Mouse (Mus musculus) left cerebral cortex, postnatal 25 days (tissue): ENCODE measurements around the gene AU021092. TPM values are rescaled to one million over a fixed set of nuclear protein-coding genes. Genes with fewer than 3 reads are reported as not detected.
"Not testable (repeated sequence)": the region's sequence is repeated elsewhere in the genome, so short reads cannot be mapped to it uniquely, and the experiment has no call there.

Source experiments
- DNase-seq, 2 experiments: peaks; one replicate each; pipeline ENCODE4 v3.0.0; 2022; ENCODE audit warnings: low spot score in 2 of 2, mixed read lengths in 1 of 2
- intact Hi-C: fragments of 180-260 bp; cut with DNase I; formaldehyde crosslinking; loops from one replicate; pipeline ENCODE4 v1.15.1; 2025
- total RNA-seq, 2 experiments: library from RNA; stranded (reverse); gene quantifications; 2 replicates each; pipeline ENCODE4 v1.2.3; 2021

Gene AU021092
- 1 to 10 TPM; 5.0 to 5.4 TPM for total RNA-seq

DNA sequence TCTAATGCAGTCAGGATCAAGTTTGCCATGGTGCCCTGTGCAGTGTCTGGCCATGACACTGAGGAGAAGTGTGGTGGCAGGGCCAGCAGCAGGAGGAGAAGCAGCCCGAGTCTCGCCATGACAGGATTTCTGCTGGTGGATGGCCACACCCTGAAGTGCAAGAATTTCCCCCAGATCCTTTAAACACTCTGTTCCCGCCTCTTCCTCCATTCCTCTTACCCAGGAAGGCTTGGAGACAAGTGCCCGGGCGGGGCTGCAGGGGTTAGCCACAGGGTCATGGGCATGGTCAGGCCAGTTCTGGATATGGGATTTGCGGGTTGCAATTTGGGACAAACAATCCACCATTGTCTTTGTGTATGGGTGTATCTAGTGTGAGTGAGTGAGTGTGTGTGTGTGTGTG lies at the start of gene AU021092:
AU021092 (minus strand) TSS at position 160 of the 400 bp plus-strand sequence.
- DNase-seq = no peak
- intact Hi-C loops = no loop called here

DNA sequence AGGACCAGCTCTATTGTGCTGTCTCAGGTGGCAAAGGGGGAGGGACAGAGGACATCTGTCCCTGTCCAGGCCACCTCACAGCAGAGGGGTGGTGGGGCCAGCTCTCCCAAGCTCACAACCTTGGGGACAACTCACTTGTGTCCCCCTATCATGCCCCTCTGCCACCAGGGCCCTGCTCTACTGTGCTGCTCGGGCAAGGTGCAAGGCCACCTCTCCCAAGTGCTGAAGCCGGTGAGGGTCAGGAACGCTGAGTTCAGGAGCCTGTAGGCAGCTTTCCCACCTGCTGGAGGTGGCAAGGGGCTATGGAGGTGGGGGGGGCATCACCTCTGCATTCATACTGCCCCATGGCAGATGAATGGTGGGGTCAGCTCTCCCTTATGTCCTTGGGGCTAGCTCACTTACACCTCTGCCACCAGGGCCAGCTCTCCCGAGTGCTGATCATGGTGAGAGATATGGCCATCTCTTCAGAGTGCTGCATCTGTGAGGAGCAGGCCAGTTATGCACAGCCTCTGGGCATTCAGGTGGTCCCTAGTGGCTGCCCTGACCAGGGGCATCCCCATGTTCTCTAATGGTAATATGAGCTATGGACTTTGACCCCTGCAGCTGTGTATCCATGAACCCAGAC lies 49.4 kb upstream of the AU021092 start:
- intact Hi-C loops = no loop called here
- no peak for DNase-seq

DNA sequence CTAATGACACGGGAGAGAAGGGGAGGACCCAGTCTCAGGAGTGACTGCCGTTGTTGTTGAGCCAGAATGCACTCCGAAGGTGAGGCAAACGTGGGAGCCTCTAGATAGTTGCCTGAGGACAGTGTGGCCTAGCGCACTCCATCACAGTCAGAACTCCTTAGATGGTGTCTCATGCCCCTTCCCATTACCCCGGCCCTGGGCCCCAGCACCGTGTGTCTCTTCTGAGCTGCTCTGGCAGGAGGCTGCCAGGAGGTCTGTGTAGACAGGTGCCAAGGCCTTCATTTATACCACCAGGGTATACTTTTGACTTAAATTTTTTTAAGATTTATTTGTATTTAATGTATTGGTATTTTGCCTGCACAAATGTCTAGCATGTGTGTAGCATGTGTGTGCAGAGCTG lies 41.8 kb upstream of the AU021092 start:
- intact Hi-C loops = no loop called here
- no peak for DNase-seq

DNA sequence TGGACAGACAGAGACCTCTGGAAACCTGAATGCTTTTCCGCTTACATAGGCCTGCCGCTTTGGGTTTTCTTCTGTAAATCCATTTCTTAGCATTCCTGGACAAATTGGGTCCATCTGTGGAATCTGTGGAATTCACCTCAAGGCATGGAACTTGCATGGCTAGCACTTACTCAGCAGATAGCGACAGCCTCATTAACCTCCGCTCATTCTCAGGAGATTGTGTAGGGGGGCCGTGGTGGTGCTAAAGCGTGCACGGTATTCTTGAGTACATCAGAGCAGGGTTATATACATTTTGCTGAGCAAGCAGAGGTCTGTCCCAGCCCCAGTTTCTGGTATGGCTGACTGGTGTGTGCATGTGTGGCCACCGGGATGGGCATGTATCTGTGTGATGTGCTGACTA lies 41.1 kb upstream of the AU021092 start:
- intact Hi-C loops = no loop called here
- no peak for DNase-seq

DNA sequence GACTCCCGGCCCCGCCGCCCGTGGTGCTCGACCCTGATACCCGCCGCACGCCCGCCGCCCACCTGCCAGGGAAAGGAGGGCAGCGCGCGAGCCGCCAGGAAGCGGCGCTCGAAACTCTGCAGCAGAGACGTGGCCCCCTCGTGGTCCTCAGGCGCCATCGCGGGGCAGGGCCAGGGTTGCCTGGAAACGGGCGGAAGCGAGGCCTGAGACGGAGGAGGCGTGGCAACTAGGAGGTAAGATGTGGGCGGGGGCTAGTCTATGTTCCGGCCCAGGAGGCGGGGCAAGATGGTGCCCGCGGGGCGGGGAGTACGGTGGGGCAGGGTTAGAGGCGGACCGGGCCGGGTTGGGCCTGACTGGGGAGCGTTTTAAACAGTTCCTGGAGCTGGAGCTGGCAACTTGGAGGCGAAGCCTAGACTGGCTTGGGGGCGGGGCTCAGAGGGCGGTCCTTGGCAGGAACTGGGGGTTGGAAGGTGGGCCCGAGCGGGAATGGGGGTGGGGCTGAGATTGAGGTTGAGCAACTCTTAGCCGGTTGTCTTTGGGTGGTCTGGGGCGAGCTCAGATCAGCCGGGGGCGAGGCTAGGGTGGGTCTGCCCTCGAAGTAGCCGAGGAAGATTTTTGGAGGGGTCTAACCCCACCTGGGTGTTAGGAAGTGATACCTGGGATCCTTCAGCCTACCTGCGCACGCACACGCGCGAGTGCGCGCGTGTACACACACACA lies 33.8 kb upstream of the AU021092 start, which contains the start of gene Eef2kmt:
Eef2kmt (minus strand) TSS at position 205 of the 718 bp plus-strand sequence.
- intact Hi-C loops = loop anchor here (1.0 kb wide), 1 partner anchor 23 kb away; the partner anchor contains the start of gene Alg1
- DNase-seq = peak; percentile 96 to 98

DNA sequence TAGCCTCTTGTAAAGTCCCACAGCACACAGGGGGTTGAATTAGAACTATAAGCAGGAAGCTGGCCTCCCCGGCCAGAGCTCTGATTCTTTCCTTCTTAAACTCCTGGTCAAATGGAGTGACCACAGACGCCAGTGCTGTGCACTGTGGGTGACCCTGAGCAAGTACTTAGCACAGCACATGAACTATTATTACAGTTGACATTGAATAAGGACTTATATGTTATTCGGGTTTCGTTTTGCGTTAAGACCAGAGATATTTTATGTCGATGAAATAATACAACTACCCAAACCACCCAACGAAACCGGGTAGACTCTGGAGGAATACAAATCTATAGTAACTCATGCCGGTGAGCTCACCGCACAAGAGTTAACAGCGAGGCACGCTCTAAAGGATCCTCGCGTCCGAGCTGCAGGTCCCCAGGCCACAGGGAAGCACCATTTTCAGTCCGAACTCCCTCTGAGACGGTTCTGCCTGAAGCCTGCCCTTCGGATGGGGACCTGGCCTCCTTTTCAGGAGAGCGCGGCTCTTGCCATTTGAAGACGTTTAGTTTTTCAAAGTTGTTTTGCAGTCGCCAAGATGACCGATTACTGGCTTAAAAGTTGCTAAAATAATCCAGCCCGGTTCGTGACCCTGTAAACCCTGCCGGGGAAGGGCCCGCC lies 33.1 kb upstream of the AU021092 start:
- no peak for DNase-seq
- intact Hi-C loops = loop anchor here (1.0 kb wide), 1 partner anchor 22 kb away; the partner anchor contains the start of gene Alg1

DNA sequence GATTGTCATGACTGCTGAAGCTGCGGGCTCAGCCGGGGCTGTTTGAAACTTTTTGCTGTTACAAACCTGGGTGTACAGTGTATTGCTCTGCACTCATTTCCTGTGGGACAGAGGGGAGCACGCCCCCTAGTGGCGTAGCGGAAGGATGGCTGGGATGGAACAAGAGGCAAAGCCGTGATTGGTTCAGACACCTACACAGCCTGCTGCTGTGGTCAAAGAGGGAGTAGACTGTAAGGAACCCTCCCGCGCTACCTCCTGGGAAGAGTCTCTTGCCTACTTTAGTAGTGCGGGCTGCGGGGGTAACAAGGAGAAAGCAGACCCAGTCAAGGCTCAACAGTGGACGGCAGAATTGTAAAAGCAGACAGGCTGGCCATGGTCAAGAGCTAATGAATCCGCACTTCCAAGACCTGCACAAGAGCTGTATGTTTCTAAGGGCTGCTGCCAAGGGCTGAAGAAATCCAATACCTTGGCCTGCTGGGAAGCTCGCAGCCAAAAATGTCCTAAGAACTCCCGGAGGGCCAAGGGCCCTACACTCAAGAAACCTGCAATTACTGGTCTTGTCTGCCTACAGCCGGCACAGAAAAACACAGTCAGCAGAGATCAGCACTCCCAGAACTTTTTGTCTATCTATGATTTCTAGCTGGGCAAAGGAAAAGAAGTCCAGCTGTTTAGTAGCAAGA lies 32.4 kb upstream of the AU021092 start:
- peak; percentile 54 to 63 for DNase-seq
- intact Hi-C loops = loop anchor here (1.0 kb wide), 1 partner anchor 21 kb away; the partner anchor contains the start of gene Alg1

DNA sequence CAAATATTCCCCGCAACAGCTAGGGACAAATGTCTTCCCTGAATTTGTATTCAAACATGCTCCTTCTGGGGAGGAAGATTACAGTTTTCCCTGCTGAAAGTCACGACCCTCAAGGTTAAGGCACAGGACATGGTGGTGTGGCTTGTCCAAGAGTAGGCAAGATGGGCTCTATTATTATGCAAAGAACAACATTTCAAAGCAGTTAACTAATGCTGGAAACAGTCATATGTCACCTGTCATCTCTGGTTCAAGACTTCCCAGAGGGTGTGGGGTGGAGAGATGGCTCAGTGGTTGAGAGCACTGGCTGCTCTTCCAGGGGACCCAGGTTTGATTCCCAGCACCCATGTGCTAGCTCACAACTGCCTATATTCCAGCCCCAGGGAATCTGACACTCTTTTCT lies 30.2 kb upstream of the AU021092 start:
- DNase-seq = no peak
- intact Hi-C loops = no loop called here

DNA sequence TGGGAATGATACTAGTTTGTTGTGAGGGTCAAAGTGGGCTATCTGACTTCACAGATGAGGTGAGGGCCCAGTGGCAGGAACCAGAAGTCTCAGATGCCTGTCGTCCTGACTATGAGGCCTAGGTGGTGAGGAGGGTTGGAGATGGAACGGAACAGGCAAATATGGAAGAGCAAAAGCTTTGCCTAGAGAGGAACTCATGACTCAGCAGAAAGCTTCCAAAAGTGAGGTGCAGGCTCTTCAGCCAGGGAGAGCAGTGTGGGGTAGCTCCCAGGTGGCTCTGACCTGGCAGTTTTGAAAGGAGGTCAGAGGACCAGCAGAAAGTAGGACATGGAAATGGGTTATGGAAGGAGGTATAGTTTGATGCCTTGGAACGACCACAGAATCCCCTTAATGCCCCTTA lies 28.8 kb upstream of the AU021092 start:
- intact Hi-C loops = no loop called here
- no peak for DNase-seq

DNA sequence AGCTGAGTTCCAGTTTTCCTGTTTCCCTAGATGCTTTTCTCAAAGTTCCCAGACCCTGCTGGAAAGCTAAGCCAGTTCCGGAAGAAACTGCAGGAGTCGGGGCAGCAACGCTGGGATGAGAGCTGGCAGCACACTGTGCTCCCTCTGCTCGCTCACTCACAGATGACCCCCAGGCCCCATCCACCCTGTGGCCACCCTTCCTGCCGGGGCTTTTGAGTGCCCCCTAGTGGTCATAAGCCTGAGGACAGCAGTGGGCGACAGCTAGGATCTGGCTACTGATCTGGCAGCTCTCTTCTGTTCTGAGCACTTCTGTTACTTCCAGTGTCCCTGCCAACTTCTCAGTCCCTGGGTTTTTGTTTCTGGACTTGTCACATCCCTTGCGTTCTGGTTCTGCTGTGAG lies 22.3 kb upstream of the AU021092 start:
- peak; percentile 49 to 52 for DNase-seq
- intact Hi-C loops = loop anchor here (1.0 kb wide), 1 partner anchor 42 kb away; no protein-coding TSS in a partner anchor

DNA sequence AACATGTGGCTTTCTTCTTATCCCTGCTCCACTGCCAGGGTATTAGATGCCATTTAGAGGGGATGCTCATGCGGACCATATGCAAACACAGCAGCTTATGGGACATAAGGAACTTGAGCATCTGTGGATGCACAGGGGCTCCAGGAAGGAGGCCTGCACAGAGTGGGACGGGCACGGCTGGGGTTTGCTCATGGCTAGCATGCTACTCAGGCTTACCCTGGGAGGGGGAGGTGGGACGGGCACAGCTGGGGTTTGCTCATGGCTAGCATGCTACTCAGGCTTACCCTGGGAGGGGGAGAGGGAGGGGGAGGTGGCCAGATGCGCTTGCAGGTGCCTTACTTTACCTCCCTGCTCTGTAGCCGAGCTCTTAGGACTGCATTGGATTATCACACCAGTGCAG lies 20.8 kb upstream of the AU021092 start:
- intact Hi-C loops = no loop called here

DNA sequence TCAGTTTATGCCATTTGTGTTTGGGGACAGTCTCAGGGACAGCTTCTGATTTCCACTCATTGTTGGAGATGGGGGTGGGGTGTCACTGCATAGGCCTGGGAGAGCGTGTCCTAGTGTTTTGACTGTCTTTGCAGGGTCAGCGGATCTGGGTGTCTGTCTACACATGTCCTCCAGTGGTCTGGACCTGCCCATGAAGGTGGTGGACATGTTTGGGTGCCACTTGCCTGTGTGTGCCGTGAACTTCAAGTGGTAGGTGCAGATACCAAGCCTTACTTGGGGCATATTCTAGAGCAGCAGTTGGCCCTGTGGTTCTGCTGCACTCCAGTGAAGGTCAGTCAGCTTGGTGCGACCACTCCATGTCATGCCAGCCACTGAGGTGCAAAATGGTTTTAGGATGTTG lies 20.3 kb upstream of the AU021092 start:
- intact Hi-C loops = no loop called here

More for the DNA sequence above, 20.8 kb upstream of the AU021092 start:
- DNase-seq = no peak

DNA sequence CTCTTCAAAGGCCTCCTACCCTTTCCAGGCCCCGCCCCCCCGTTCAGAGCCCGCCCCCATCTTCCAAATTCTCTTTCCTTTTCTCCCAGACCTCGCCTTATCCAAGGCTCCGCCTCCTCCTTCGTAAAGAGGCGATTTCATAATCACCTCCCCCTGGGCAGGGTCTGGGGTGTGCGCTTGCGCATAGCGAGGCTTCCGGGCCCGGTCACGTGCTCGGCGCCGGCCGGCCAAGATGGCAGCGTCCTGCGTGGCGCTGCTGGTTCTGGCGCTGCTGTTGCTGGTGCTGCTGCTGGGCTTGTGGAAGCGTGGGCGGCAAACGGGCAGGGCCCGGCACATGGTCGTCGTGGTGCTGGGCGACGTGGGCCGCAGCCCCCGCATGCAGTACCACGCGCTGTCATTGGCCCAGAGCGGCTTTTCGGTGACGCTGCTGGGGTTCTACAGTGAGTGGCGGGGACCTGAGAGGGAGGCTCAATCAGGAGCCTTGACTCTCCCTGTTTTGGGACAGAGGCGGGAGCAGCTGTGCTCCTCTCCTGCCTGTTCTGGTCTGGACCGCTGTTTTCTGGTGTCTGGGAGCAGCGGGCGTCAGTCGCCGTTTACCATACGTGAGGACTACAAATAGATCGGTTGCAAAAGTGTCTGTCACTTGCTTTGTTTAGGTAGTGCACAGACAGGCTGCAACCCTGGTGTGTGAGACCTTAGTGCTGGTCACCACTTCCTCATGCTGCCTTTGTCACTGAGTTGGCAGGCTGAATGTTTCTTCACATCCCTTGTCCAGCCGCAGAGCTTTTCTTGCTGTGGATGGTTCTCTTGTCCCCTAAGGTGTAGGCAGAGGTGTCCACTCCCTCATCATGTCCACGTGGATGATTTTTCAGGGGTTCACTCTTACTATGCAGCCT lies 11.6 kb upstream of the AU021092 start, which contains the start of gene Alg1:
Alg1 (plus strand) TSS at position 204 of the 896 bp plus-strand sequence.
- intact Hi-C loops = loop anchor here (1.0 kb wide), 1 partner anchor 22 kb away; the partner anchor contains the start of gene Eef2kmt
- DNase-seq = peak; percentile 93 to 96

More for the DNA sequence above, 20.3 kb upstream of the AU021092 start:
- DNase-seq = no peak

DNA sequence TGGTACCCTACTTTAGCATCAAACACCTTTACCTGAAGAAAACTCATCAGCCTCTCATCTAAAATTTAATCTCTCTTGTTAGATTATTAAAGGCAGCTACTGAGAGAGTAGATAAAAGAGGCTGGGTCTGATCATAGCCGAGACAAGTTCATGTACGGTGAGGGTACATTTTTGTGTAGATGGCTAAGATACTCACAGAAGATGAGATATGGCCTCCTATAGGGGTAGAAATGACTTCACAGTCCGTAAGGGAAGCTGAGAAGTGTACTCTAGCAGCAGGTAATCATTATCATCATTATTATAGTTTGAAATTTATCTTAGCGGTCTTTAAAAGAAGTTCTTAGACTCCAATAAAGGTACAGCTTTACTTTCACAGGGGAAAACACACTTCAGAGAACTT lies 10.9 kb upstream of the AU021092 start:
- intact Hi-C loops = loop anchor here (1.0 kb wide), 1 partner anchor 22 kb away; the partner anchor contains the start of gene Eef2kmt
- DNase-seq = no peak

DNA sequence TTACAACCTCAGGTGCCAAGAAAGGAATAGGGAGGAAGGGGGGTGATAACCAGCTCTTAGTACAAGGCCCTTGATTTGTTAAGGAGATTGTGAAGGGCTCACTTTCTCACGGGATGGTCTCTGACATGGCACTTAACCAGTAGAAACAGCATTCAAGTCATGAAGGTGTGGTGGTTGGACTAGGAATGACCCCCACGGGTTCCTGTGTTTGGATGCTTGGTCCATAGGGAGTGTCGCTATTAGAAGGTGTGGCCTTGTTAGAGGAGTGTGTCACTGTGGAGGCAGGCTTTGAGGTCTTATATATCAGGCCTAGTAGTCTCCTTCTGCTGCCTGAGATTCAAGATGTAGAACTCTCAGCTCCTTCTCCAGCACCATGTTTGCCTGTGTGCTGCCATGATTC lies 6.0 kb upstream of the AU021092 start:
- DNase-seq, intact Hi-C loops: not testable (repeated sequence)

DNA sequence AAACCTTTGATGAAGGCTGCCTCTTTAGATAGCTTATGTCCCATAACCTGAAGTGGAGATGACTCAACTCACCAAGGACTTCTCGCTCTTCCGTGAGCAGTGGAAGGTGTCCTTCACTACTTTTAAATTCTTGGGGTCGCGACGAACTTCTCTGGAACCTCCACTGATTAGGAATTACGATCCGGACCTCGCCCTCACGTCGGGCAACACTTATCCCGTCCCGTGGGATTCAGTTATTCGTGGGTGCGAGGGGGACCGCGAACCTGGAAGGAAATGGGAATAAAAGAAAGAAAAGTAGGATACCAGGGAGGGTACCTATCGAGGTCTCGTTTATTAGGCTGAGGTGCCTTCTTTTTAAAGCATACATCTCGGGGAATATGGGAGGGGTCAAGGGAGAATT lies 5.4 kb upstream of the AU021092 start:
- DNase-seq, intact Hi-C loops: not testable (repeated sequence)

DNA sequence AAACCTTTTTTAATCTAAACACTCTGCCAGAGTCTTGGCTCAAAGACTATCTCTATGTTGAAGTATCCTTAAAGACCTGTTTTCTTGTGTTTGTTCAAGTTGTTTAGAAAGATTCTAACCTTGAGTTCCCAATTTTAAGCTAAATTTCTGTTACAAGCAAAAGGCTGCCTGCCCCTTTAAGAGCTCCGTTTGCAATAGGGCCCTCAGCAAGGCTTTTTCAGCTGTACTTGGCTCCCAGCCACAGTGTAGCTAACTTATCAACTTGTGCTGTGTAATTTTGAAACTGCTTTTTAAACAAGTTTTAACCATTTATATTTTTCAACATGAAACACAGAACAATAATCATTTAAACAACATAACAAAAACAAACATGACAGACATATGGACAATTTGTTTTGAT lies 4.4 kb upstream of the AU021092 start:
- DNase-seq, intact Hi-C loops: not testable (repeated sequence)

DNA sequence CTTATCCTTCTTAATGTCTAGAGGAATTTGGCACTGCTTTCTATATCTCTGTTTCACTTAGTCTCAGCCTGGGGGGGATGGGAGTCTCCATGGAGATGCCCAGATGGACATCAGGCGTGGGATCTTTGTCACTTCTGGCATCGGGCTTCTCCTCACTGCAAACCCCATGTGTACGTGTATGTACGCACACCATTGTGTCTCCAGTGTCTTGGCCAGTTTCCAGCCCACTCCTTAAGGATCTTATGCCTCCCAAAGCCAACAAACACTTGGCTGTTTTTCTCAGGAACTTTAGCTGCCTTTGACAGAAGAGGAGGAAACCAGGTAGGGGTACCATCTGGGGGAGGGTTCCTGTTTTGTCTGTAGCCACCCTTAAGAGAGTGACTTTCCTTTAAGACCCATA lies 696 bp downstream of the AU021092 start:
- intact Hi-C loops = no loop called here
- no peak for DNase-seq
